Mouse (Mus musculus) forebrain, embryonic 11.5 days (tissue): ENCODE results near the gene Filip1. TPM values are rescaled to one million over a fixed set of nuclear protein-coding genes. Genes with fewer than 3 reads are reported as not detected.
A peak's percentile ranks its signal among the peaks of the same experiment; 100 is the strongest.

Source experiments
- ATAC-seq: fragments of 200-750 bp; cut with Nextera tagmentation; replicated peaks from 2 replicates; pipeline ENCODE4 v1.8.0; 2017; ENCODE audit warnings: moderate TSS enrichment; ENCODE audit not compliant: low FRiP score
- DNase-seq: peaks from one replicate; pipeline ENCODE4 v3.0.0-alpha.2; 2017; ENCODE audit warnings: low spot score
- H3K27ac ChIP-seq: fragments of 300-500 bp; sonication (generic); 2 replicates; pipeline ENCODE4 v1.5.1; 2014; ENCODE audit warnings: low read depth, low read length
- H3K27me3 ChIP-seq: fragments of 300-500 bp; sonication (generic); 2 replicates; pipeline ENCODE4 v1.6.1; 2014; ENCODE audit warnings: mild to moderate bottlenecking, low read length, mixed read lengths; ENCODE audit not compliant: control insufficient read depth, insufficient read depth
- H3K36me3 ChIP-seq: fragments of 300-500 bp; sonication (generic); 2 replicates; pipeline ENCODE4 v1.6.1; 2014; ENCODE audit warnings: mild to moderate bottlenecking, low read length, moderate library complexity, mixed read lengths; ENCODE audit not compliant: control insufficient read depth, insufficient read depth
- H3K4me1 ChIP-seq: fragments of 300-500 bp; sonication (generic); replicated peaks from 2 replicates; pipeline ENCODE4 v1.6.1; 2014; ENCODE audit warnings: low read length, mixed read lengths; ENCODE audit not compliant: control insufficient read depth, insufficient read depth
- H3K4me2 ChIP-seq: fragments of 300-500 bp; sonication (generic); 2 replicates; pipeline ENCODE4 v1.6.1; 2014; ENCODE audit warnings: low read depth, mild to moderate bottlenecking, low read length, moderate library complexity, mixed read lengths; ENCODE audit not compliant: severe bottlenecking
- H3K4me3 ChIP-seq: fragments of 300-500 bp; sonication (generic); 2 replicates; pipeline ENCODE4 v1.5.1; 2014; ENCODE audit warnings: low read depth, low read length
- H3K9ac ChIP-seq: fragments of 300-500 bp; sonication (generic); 2 replicates; pipeline ENCODE4 v1.6.1; 2014; ENCODE audit warnings: low read length
- H3K9me3 ChIP-seq: fragments of 300-500 bp; sonication (generic); 2 replicates; pipeline ENCODE4 v1.6.1; 2016; ENCODE audit warnings: low read length, mixed read lengths; ENCODE audit not compliant: control insufficient read depth
- WGBS: fragments of 180-500 bp; shearing (Covaris S2); extraction: QIAGEN DNeasy Blood & Tissue Kit; methylation state at CpG from one replicate; pipeline ENCODE4 v1.1.7; 2014; 5-methylcytosine and 5-hydroxymethylcytosine counted together
- polyA plus RNA-seq: library from polyadenylated mRNA; unstranded; fragments of >200 nt; fragmentation: Nextera tagmentation; extraction: Ambion mirVana; gene quantifications from 2 replicates; pipeline ENCODE4 v1.2.1, GENCODE M21; 2014

Filip1 gene
- polyA plus RNA-seq, 1 experiment from 2014 or later = 13.6 TPM

GRCm38 (mm10) chr9:79894665-79895064 lies 118.0 kb downstream of the Filip1 start:
- H3K9me3 ChIP-seq = no peaks in the 10 kb centered on the region
- DNase-seq = no peak
- H3K4me1 ChIP-seq = no peaks in the 10 kb centered on the region; the same call in 1 of the 2 replicates
- no peak overlapping the region for H3K27ac ChIP-seq
- no peak overlapping the region for H3K4me2 ChIP-seq
- no peak overlapping the region for H3K9ac ChIP-seq
- no peak overlapping the region for H3K4me3 ChIP-seq
- no peak for ATAC-seq
- no peaks in the 10 kb centered on the region for H3K27me3 ChIP-seq
- 83% methylated on average over 5 of the region's 5 CpGs for whole genome bisulfite sequencing
- no peaks in the 10 kb centered on the region for H3K36me3 ChIP-seq

- ATAC-seq (no peak), DNase-seq (no peak)
- WGBS = 82% methylated on average over 4 of the region's 4 CpGs
- H3K27ac ChIP-seq = no peak overlapping the region
- H3K4me2 ChIP-seq = no peak overlapping the region
- no peaks in the 10 kb centered on the region for H3K36me3 ChIP-seq
- H3K9ac ChIP-seq = no peak overlapping the region
- no peaks in the 10 kb centered on the region for H3K27me3 ChIP-seq
- H3K9me3 ChIP-seq = no peaks in the 10 kb centered on the region
- no peak overlapping the region for H3K4me3 ChIP-seq
- H3K4me1 ChIP-seq = no peaks in the 10 kb centered on the region; the same call in 1 of the 2 replicates
Measured at GRCm38 (mm10) chr9:79893841-79894612, 118.6 kb downstream of the Filip1 start.

GRCm38 (mm10) chr9:79892183-79892582 lies 120.5 kb downstream of the Filip1 start:
- ATAC-seq (no peak), DNase-seq (no peak)
- Histone ChIP-seq H3K9me3 (no peaks in the 10 kb centered on the region), H3K27me3 (no peaks in the 10 kb centered on the region), H3K27ac (no peak overlapping the region), H3K9ac (no peak overlapping the region), H3K4me3 (no peak overlapping the region), H3K4me2 (no peak overlapping the region), H3K36me3 (no peaks in the 10 kb centered on the region), H3K4me1 (no peaks in the 10 kb centered on the region; the same call in 1 of the 2 replicates)
- WGBS = 93% methylated on average over 1 of the region's 1 CpGs

- Histone ChIP-seq H3K36me3 (no peaks in the 10 kb centered on the region), H3K4me3 (no peak overlapping the region), H3K4me1 (no peaks in the 10 kb centered on the region; the same call in 1 of the 2 replicates), H3K9ac (no peak overlapping the region), H3K9me3 (no peaks in the 10 kb centered on the region), H3K27ac (peak overlapping the region; percentile 12; the same call in 1 of the 2 replicates), H3K27me3 (no peaks in the 10 kb centered on the region), H3K4me2 (no peak overlapping the region)
- 13% methylated on average over 4 of the region's 4 CpGs for WGBS
- ATAC-seq (no peak), DNase-seq (no peak)
Measured at GRCm38 (mm10) chr9:79890488-79890887, 122.2 kb downstream of the Filip1 start.

DNA sequence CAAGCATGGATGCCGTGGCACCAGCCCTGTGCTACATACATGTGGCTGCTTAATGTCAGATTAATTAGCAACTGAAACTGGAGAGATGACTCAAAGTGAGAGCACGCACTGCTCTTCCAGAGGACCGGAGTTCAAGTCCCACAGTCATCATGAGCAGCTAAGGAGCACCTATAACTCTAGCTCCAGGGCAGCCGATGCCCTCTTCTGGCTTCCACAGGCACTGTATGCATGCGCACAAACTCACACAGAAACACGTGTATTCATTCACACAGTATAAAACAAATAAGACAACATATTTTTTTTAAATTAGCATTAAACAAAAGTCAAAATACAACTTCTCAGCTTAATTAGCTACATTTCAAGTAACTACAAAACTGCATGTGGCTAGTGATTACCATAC lies 123.5 kb downstream of the Filip1 start:
- Histone ChIP-seq H3K27me3 (no peaks in the 10 kb centered on the region), H3K36me3 (no peaks in the 10 kb centered on the region), H3K4me2 (no peak overlapping the region), H3K27ac (no peak overlapping the region), H3K9me3 (no peaks in the 10 kb centered on the region), H3K4me3 (no peak overlapping the region), H3K4me1 (no peaks in the 10 kb centered on the region; the same call in 1 of the 2 replicates), H3K9ac (no peak overlapping the region)
- ATAC-seq (no peak), DNase-seq (no peak)
- WGBS = 85% methylated on average over 6 of the region's 6 CpGs

- H3K27ac ChIP-seq = no peak overlapping the region
- H3K4me1 ChIP-seq = no peaks in the 10 kb centered on the region; the same call in 1 of the 2 replicates
- no peak overlapping the region for H3K4me2 ChIP-seq
- no peak overlapping the region for H3K9ac ChIP-seq
- no peaks in the 10 kb centered on the region for H3K36me3 ChIP-seq
- H3K9me3 ChIP-seq = no peaks in the 10 kb centered on the region
- DNase-seq (no peak), ATAC-seq (peak; percentile 58)
- no peaks in the 10 kb centered on the region for H3K27me3 ChIP-seq
- no peak overlapping the region for H3K4me3 ChIP-seq
- 82% methylated on average over 11 of the region's 11 CpGs for WGBS
Measured at GRCm38 (mm10) chr9:79885244-79886210, 127.1 kb downstream of the Filip1 start.

- no peaks in the 10 kb centered on the region for H3K4me1 ChIP-seq
- 73% methylated on average over 2 of the region's 2 CpGs for WGBS
Measured at GRCm38 (mm10) chr9:79883139-79883538, 129.5 kb downstream of the Filip1 start.

GRCm38 (mm10) chr9:79880031-79880430 lies 132.6 kb downstream of the Filip1 start:
- Histone ChIP-seq H3K4me2 (no peak overlapping the region), H3K27ac (no peak overlapping the region), H3K4me1 (peaks cover 2% of the 10 kb centered on the region; the same call in 1 of the 2 replicates), H3K9ac (no peak overlapping the region), H3K4me3 (no peak overlapping the region), H3K9me3 (no peaks in the 10 kb centered on the region), H3K27me3 (no peaks in the 10 kb centered on the region), H3K36me3 (no peaks in the 10 kb centered on the region)
- ATAC-seq = no peak
- 89% methylated on average over 7 of the region's 7 CpGs for WGBS
- no peak for DNase-seq

More at GRCm38 (mm10) chr9:79883139-79883538, 129.5 kb downstream of the Filip1 start:
- H3K27ac ChIP-seq = no peak overlapping the region
- H3K9ac ChIP-seq = no peak overlapping the region
- no peak overlapping the region for H3K4me3 ChIP-seq
- no peaks in the 10 kb centered on the region for H3K36me3 ChIP-seq
- no peaks in the 10 kb centered on the region for H3K9me3 ChIP-seq
- H3K27me3 ChIP-seq = no peaks in the 10 kb centered on the region
- DNase-seq (no peak), ATAC-seq (no peak)
- H3K4me2 ChIP-seq = no peak overlapping the region
